Mouse (Mus musculus): ENCODE data around the gene Meis2. TPM values are rescaled to one million over a fixed set of nuclear protein-coding genes. Genes with fewer than 3 reads are reported as not detected.

Meis2 gene
- total and polyA plus RNA-seq, 2 experiments from 2014 or later = 106 to 204 TPM

DNA sequence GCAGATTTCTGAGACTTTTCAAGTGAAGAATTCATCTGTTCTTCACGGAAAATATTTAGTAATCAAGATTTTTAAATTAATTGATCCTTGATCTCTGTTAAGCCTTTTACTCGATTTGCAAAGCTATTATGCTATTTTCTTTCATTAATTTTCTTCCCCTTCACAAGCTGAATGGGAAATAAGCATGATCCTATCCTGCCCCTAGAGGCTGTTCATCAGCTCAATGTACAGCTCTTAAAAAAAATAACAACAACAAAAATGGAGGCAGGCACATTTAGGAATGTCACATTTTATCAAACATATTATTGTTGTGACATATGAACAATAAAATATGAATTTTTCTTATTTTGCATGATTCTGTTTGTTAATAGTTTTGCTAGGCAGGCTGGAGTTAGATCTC lies 103.5 kb downstream of the Meis2 start:
- H3K27ac ChIP-seq (ENCODE audit: low read depth, low read length) = no peak overlapping the region
- H3K4me3 ChIP-seq (ENCODE audit: low read depth, low read length) = no peak overlapping the region
- peak; percentile 53 for TF ChIP-seq CTCF (IDR thresholded peaks at IDR 0.05; ENCODE audit: low read depth)
- H3K9ac ChIP-seq = no peak overlapping the region
- no peaks in the 10 kb centered on the region for H3K36me3 ChIP-seq (ENCODE audit: insufficient read depth)
- no peak for ATAC-seq
- DNase-seq = no peak
- no peaks in the 10 kb centered on the region for H3K27me3 ChIP-seq (ENCODE audit: insufficient read depth, low read length)
- no peak overlapping the region for H3K4me2 ChIP-seq (ENCODE audit: low read depth)
- no peaks in the 10 kb centered on the region for H3K9me3 ChIP-seq (ENCODE audit: low read length)
- WGBS = 38% methylated on average over 2 of the region's 2 CpGs
- 0 out of 2 replicates have a peak, but pooled peaks cover 9% of the 10 kb centered on the region for H3K4me1 ChIP-seq (ENCODE audit: insufficient read depth)

- ATAC-seq (0 out of 2 replicates have a peak, but pooled peaks have one; percentile 17), DNase-seq (no peak)
- Histone ChIP-seq H3K36me3 (ENCODE audit: insufficient read depth) (no peaks in the 10 kb centered on the region), H3K9me3 (ENCODE audit: low read length) (no peaks in the 10 kb centered on the region), H3K4me2 (ENCODE audit: low read depth) (no peak overlapping the region), H3K27me3 (ENCODE audit: insufficient read depth, low read length) (no peaks in the 10 kb centered on the region), H3K4me3 (ENCODE audit: low read depth, low read length) (no peak overlapping the region), H3K27ac (ENCODE audit: low read depth, low read length) (0 out of 2 replicates have a peak overlapping the region, but pooled peaks have one; percentile 21), H3K9ac (no peak overlapping the region), H3K4me1 (ENCODE audit: insufficient read depth) (0 out of 2 replicates have a peak, but pooled peaks cover 9% of the 10 kb centered on the region)
- WGBS = 62% methylated on average over 7 of the region's 7 CpGs
- TF ChIP-seq CTCF (IDR thresholded peaks at IDR 0.05; ENCODE audit: low read depth) = no peak
Measured at GRCm38 (mm10) chr2:115960615-115961014, 105.0 kb downstream of the Meis2 start.

- Histone ChIP-seq H3K9me3 (ENCODE audit: low read length) (no peaks in the 10 kb centered on the region), H3K36me3 (ENCODE audit: insufficient read depth) (no peaks in the 10 kb centered on the region), H3K27me3 (ENCODE audit: insufficient read depth, low read length) (no peaks in the 10 kb centered on the region), H3K4me1 (ENCODE audit: insufficient read depth) (no peaks in the 10 kb centered on the region), H3K4me3 (ENCODE audit: low read depth, low read length) (no peak overlapping the region), H3K9ac (no peak overlapping the region), H3K4me2 (ENCODE audit: low read depth) (no peak overlapping the region), H3K27ac (ENCODE audit: low read depth, low read length) (no peak overlapping the region)
- DNase-seq (no peak), ATAC-seq (no peak)
- no peak for TF ChIP-seq CTCF (IDR thresholded peaks at IDR 0.05; ENCODE audit: low read depth)
- 84% methylated on average over 2 of the region's 2 CpGs for WGBS
Measured at GRCm38 (mm10) chr2:115956786-115957185, 108.9 kb downstream of the Meis2 start.

DNA sequence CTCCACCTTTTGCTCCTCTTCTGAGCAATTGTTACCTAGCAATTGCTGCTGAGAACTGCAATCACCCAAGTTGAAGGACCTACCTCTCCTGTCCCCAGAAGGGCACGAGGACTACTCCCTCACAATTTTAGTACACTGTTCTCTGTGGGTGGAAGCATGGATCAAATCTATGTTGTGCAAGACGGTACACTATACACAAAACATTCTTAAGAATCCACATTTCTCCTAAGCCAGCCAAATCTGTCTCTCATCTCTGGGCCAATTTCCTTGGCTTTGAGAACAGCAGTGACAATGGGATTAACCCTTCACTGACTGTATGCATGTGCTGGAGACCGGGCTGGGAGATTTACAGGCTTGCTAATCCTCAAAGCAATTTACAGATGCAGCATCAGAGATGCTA lies 115.0 kb downstream of the Meis2 start:
- 26% methylated on average over 3 of the region's 3 CpGs for WGBS
- ATAC-seq (0 out of 2 replicates have a peak, but pooled peaks have one; percentile 12), DNase-seq (no peak)
- Histone ChIP-seq H3K27me3 (ENCODE audit: insufficient read depth, low read length) (no peaks in the 10 kb centered on the region), H3K9me3 (ENCODE audit: low read length) (no peaks in the 10 kb centered on the region), H3K9ac (no peak overlapping the region), H3K4me3 (ENCODE audit: low read depth, low read length) (no peak overlapping the region), H3K27ac (ENCODE audit: low read depth, low read length) (no peak overlapping the region), H3K4me1 (ENCODE audit: insufficient read depth) (no peaks in the 10 kb centered on the region), H3K36me3 (ENCODE audit: insufficient read depth) (no peaks in the 10 kb centered on the region), H3K4me2 (ENCODE audit: low read depth) (no peak overlapping the region)
- TF ChIP-seq CTCF (IDR thresholded peaks at IDR 0.05; ENCODE audit: low read depth) = no peak

- Histone ChIP-seq H3K4me2 (ENCODE audit: low read depth) (no peak overlapping the region), H3K4me1 (ENCODE audit: insufficient read depth) (no peaks in the 10 kb centered on the region; the same call in 1 of the 2 replicates), H3K4me3 (ENCODE audit: low read depth, low read length) (no peak overlapping the region), H3K36me3 (ENCODE audit: insufficient read depth) (peaks cover 2% of the 10 kb centered on the region; the same call in 1 of the 2 replicates), H3K27ac (ENCODE audit: low read depth, low read length) (no peak overlapping the region), H3K9ac (no peak overlapping the region), H3K9me3 (ENCODE audit: low read length) (no peaks in the 10 kb centered on the region), H3K27me3 (ENCODE audit: insufficient read depth, low read length) (no peaks in the 10 kb centered on the region)
- ATAC-seq (peak; percentile 19; the same call in 1 of the 2 replicates), DNase-seq (no peak)
- no peak for TF ChIP-seq CTCF (IDR thresholded peaks at IDR 0.05; ENCODE audit: low read depth)
- 82% methylated on average over 7 of the region's 7 CpGs for WGBS
Measured at GRCm38 (mm10) chr2:115948630-115949426, 116.8 kb downstream of the Meis2 start.

DNA sequence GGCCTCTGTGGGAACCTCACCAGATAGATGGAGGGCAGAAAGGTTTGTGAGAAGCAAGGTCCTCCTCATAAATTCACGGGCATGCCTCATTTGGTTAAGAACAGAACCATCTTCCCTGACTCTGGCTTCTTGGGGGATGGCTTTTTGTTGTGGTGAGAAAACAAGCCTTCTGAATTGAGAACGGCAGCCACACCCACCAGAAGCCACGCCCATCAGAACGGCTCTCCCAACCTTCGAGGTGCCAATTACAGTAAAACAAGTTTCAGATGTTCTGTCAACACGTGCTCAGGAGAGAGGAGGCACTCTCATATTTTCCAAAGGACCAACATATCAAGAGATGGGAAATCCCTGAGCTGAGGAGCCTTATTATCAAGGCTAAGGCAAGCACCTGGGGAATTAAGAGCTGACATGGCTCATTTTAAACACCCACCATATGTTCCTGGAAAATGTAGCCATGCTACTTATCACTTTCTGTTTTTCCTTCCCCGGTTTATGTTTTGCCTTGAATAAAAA lies 117.9 kb downstream of the Meis2 start:
- peaks cover 2% of the 10 kb centered on the region; the same call in 1 of the 2 replicates for H3K36me3 ChIP-seq (ENCODE audit: insufficient read depth)
- no peaks in the 10 kb centered on the region for H3K27me3 ChIP-seq (ENCODE audit: insufficient read depth, low read length)
- H3K9me3 ChIP-seq (ENCODE audit: low read length) = no peaks in the 10 kb centered on the region
- H3K27ac ChIP-seq (ENCODE audit: low read depth, low read length) = no peak overlapping the region
- 25% methylated on average over 7 of the region's 7 CpGs for WGBS
- no peak for ATAC-seq
- peaks cover 3% of the 10 kb centered on the region; the same call in 1 of the 2 replicates for H3K4me1 ChIP-seq (ENCODE audit: insufficient read depth)
- no peak for TF ChIP-seq CTCF (IDR thresholded peaks at IDR 0.05; ENCODE audit: low read depth)
- H3K4me2 ChIP-seq (ENCODE audit: low read depth) = no peak overlapping the region
- no peak overlapping the region for H3K4me3 ChIP-seq (ENCODE audit: low read depth, low read length)
- no peak overlapping the region for H3K9ac ChIP-seq
- DNase-seq = no peak

DNA sequence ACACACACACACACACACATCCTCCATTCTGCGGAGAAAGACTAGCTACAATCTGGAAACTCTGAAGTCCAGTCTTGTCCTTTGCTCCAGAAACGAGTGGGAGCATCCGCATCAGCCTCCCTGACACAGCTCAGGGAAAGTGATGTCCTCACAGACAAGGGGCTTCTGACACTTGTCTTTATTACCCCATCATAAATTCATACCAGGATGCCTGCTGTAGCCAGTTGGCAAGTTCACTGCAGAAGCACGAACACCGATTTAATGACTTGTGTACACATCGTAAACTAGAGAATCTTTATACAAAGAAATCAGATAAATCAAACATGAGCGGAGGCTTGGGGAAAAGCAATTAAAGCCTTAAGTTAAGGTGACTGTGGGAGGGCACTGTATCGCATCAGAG lies 122.6 kb downstream of the Meis2 start:
- ATAC-seq (no peak), DNase-seq (no peak)
- Histone ChIP-seq H3K36me3 (ENCODE audit: insufficient read depth) (peaks cover 2% of the 10 kb centered on the region; the same call in 1 of the 2 replicates), H3K27me3 (ENCODE audit: insufficient read depth, low read length) (no peaks in the 10 kb centered on the region), H3K9ac (no peak overlapping the region), H3K4me1 (ENCODE audit: insufficient read depth) (peaks cover 10% of the 10 kb centered on the region; the same call in 1 of the 2 replicates), H3K4me2 (ENCODE audit: low read depth) (no peak overlapping the region), H3K9me3 (ENCODE audit: low read length) (no peaks in the 10 kb centered on the region), H3K4me3 (ENCODE audit: low read depth, low read length) (no peak overlapping the region), H3K27ac (ENCODE audit: low read depth, low read length) (no peak overlapping the region)
- TF ChIP-seq CTCF (IDR thresholded peaks at IDR 0.05; ENCODE audit: low read depth) = no peak
- WGBS = 54% methylated on average over 8 of the region's 8 CpGs

All from forebrain, postnatal 0 days (tissue).